Mouse (Mus musculus) heart, postnatal 0 days (tissue): ENCODE results near the gene Maml1.

Experiments used
- CTCF ChIP-seq: IDR thresholded peaks from 2 replicates; pipeline ENCODE4 v1.5.1; 2016; ENCODE audit warnings: antibody characterized with exemption, control low read depth, low read depth
- EP300 ChIP-seq: IDR thresholded peaks from 2 replicates; pipeline ENCODE4 v1.6.1; 2016; ENCODE audit warnings: antibody characterized with exemption, low read depth

DNA sequence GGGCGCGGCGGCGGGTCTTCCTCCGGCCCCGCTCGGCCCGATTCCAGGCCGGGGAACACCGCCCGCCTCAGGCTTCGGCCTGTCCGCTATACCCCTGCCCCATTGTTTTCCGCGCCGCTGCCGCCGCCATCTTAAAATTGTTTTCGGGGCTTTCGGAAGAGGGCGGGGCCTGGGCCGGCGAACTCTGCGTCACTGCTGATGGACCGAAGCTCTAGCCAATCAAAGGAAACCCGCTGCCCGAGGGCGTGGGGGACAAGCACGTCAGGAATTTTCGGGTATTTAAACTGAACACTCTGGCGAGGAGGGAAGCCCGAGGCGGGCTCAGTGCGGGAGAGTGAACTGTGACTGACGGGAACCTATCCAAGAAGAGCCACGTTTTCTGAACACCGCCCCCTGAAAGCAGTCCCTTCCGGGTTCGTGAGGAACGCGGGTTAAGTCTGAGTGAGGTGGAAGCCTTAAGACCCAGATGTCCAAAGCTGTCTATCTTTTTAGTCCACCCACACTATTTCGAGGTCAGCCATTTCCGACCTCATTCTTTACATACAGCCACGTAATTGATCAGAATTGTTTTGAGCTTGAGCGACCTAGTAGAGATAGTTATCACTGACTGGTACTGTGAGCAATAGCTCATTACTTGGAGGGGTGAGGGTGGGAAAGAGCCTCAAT, at the start of gene Maml1:
- TF ChIP-seq CTCF (no peak), EP300 (peak; percentile 72; the same call in 1 of the 2 replicates)
